Mouse (Mus musculus) hindbrain, embryonic 15.5 days (tissue): ENCODE data around the gene Naxe. TPM values are rescaled to one million over a fixed set of nuclear protein-coding genes. Genes with fewer than 3 reads are reported as not detected.
A peak's percentile ranks its signal among the peaks of the same experiment; 100 is the strongest.

ENCODE experiments used
- ATAC-seq: fragments of 200-750 bp; cut with Nextera tagmentation; 2 replicates; pipeline ENCODE4 v1.8.0; 2017; ENCODE audit warnings: low read depth, moderate number of reproducible peaks, moderate TSS enrichment; ENCODE audit not compliant: low FRiP score
- H3K27ac ChIP-seq: fragments of 300-500 bp; sonication (generic); replicated peaks from 2 replicates; pipeline ENCODE4 v1.5.1; 2015; ENCODE audit warnings: mild to moderate bottlenecking, inconsistent platforms
- H3K27me3 ChIP-seq: fragments of 300-500 bp; sonication (generic); 2 replicates; pipeline ENCODE4 v1.6.1; 2015; ENCODE audit warnings: control low read depth, inconsistent platforms
- H3K36me3 ChIP-seq: fragments of 300-500 bp; sonication (generic); 2 replicates; pipeline ENCODE4 v1.6.1; 2015; ENCODE audit warnings: control low read depth, inconsistent platforms
- H3K4me1 ChIP-seq: fragments of 300-500 bp; sonication (generic); replicated peaks from 2 replicates; pipeline ENCODE4 v1.6.1; 2015; ENCODE audit warnings: control low read depth, inconsistent platforms
- H3K4me2 ChIP-seq: fragments of 300-500 bp; sonication (generic); 2 replicates; pipeline ENCODE4 v1.6.1; 2015; ENCODE audit warnings: moderate library complexity, mild to moderate bottlenecking, inconsistent platforms
- H3K4me3 ChIP-seq: fragments of 300-500 bp; sonication (generic); 2 replicates; pipeline ENCODE4 v1.5.1; 2015; ENCODE audit warnings: mild to moderate bottlenecking, inconsistent platforms
- H3K9ac ChIP-seq: fragments of 300-500 bp; sonication (generic); 2 replicates; pipeline ENCODE4 v1.6.1; 2015; ENCODE audit warnings: inconsistent platforms
- H3K9me3 ChIP-seq: fragments of 300-500 bp; sonication (generic); 2 replicates; pipeline ENCODE4 v1.6.1; 2016; ENCODE audit warnings: control low read depth, inconsistent platforms
- WGBS: fragments of 180-500 bp; shearing (Covaris S2); methylation state at CpG from one replicate; pipeline ENCODE4 v1.1.7; 2015; 5-methylcytosine and 5-hydroxymethylcytosine counted together
- polyA plus RNA-seq: library from polyadenylated mRNA; unstranded; fragments of >200 nt; fragmentation: Nextera tagmentation; extraction: Ambion mirVana; gene quantifications from 2 replicates; pipeline ENCODE4 v1.2.1, GENCODE M21; 2015

Gene Naxe
- polyA plus RNA-seq, 1 experiment from 2014 or later: 158 TPM

GRCm38 (mm10) chr3:88082663-88083062 is 24.4 kb upstream of the Naxe start:
- ATAC-seq: no peak
- no peak overlapping the region for H3K27ac ChIP-seq
- H3K27me3 ChIP-seq: no peaks in the 10 kb centered on the region
- WGBS: 18% methylated on average over 4 of the region's 4 CpGs
- peaks cover 17% of the 10 kb centered on the region for H3K4me1 ChIP-seq
- peak overlapping the region; percentile 76 for H3K4me2 ChIP-seq
- no peaks in the 10 kb centered on the region for H3K9me3 ChIP-seq
- no peaks in the 10 kb centered on the region for H3K36me3 ChIP-seq
- H3K4me3 ChIP-seq: peak overlapping the region; percentile 42; the same call in 1 of the 2 replicates
- H3K9ac ChIP-seq: no peak overlapping the region

GRCm38 (mm10) chr3:88082224-88082618 is 23.9 kb upstream of the Naxe start:
- peak overlapping the region; percentile 30; the same call in 1 of the 2 replicates for H3K9ac ChIP-seq
- peak overlapping the region; percentile 42 for H3K4me3 ChIP-seq
- no peaks in the 10 kb centered on the region for H3K27me3 ChIP-seq
- no peak overlapping the region for H3K27ac ChIP-seq
- H3K4me1 ChIP-seq: peaks cover 17% of the 10 kb centered on the region
- no peaks in the 10 kb centered on the region for H3K9me3 ChIP-seq
- H3K4me2 ChIP-seq: peak overlapping the region; percentile 76
- 2% methylated on average over 13 of the region's 13 CpGs for WGBS
- no peak for ATAC-seq
- H3K36me3 ChIP-seq: no peaks in the 10 kb centered on the region

DNA sequence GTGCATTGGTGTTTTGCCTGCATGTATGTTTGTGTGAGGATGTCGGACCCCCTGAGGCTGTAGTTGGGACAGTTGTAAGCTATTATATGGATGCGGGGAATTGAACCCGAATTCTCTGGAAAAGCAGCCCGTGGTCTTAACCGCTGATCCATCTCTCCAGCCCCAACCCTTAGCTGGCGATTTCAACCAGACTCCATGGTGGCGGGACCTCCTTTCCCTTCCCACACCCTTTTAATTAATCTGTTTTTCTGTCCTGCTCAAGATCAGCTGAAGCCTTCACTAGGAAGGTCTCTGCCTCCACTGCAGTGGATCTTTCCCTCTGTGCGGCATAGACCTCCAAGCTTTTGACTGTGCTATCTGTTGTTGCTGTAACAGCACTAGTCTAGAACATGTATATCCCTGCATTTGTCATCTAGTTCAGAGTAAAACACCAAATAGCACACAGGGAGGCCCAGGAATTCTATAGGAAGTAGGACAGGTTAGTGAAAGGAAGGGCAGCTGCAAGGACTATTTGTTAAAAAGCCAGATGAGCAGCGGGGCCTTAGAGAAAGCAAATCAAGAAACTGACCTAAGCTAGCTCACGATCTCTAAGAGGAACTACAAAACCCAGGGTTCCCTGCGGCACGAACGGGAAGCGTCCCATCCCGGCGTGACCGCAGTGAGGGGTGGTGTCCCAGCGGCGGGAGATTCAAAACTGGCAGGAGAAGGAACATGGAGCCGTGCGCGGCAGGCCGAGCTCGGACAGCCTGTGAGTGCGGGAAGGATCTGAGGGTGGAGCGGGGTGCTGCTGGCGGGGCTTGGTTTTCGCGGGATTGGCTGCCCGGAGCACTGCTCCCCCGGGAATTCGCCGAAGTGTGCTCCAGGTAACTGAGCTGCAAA is 23.3 kb upstream of the Naxe start, which contains the start of gene Iqgap3:
Iqgap3 (plus strand) TSS at position 627 of the 879 bp plus-strand sequence.
- Histone ChIP-seq H3K27me3 (no peaks in the 10 kb centered on the region), H3K4me3 (peak within 1 kb of the TSS; percentile 42), H3K9ac (peak within 1 kb of the TSS; percentile 30; the same call in 1 of the 2 replicates), H3K4me1 (peaks cover 17% of the 10 kb centered on the region), H3K9me3 (no peaks in the 10 kb centered on the region), H3K36me3 (no peaks in the 10 kb centered on the region), H3K4me2 (peak within 1 kb of the TSS; percentile 76), H3K27ac (peak within 1 kb of the TSS; percentile 46)
- WGBS: 19% methylated on average over 33 of the region's 33 CpGs
- ATAC-seq: peak; percentile 93

DNA sequence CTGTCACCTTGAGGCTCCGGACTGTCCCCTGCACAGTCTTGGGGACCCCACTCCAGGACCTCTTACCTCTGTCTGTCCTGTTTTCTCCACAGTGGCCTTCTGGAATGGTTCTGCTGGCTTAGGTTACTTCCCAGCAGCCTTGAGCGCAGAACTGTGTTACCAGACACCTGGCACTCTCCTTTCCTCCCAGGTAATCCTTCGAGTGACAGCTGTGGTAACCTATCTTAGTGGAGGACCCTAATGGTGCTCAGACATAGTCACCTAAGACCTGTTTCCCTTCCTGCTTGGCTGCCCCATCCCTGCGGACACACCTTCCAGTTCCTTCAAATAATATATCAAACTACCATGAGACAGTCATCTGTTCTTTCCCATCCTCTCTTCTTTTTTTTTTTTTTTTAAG is 19.9 kb upstream of the Naxe start, which contains the start of gene Ttc24:
Ttc24 (minus strand) TSS at position 101 of the 400 bp plus-strand sequence.
- peaks cover 17% of the 10 kb centered on the region for H3K4me1 ChIP-seq
- no peaks in the 10 kb centered on the region for H3K9me3 ChIP-seq
- H3K27me3 ChIP-seq: no peaks in the 10 kb centered on the region
- no peaks in the 10 kb centered on the region for H3K36me3 ChIP-seq
- ATAC-seq: no peak
- no peak within 1 kb of the TSS for H3K9ac ChIP-seq
- no peak within 1 kb of the TSS for H3K27ac ChIP-seq
- H3K4me3 ChIP-seq: no peak within 1 kb of the TSS
- 83% methylated on average over 4 of the region's 4 CpGs for WGBS
- H3K4me2 ChIP-seq: no peak within 1 kb of the TSS

- WGBS: 43% methylated on average over 8 of the region's 8 CpGs
- no peak for ATAC-seq
- no peak overlapping the region for H3K4me3 ChIP-seq
- no peaks in the 10 kb centered on the region for H3K27me3 ChIP-seq
- no peaks in the 10 kb centered on the region for H3K9me3 ChIP-seq
- H3K36me3 ChIP-seq: no peaks in the 10 kb centered on the region
- H3K9ac ChIP-seq: no peak overlapping the region
- no peak overlapping the region for H3K4me2 ChIP-seq
- no peak overlapping the region for H3K27ac ChIP-seq
- peaks cover 12% of the 10 kb centered on the region for H3K4me1 ChIP-seq
Observed at GRCm38 (mm10) chr3:88077441-88077840, 19.1 kb upstream of the Naxe start.

DNA sequence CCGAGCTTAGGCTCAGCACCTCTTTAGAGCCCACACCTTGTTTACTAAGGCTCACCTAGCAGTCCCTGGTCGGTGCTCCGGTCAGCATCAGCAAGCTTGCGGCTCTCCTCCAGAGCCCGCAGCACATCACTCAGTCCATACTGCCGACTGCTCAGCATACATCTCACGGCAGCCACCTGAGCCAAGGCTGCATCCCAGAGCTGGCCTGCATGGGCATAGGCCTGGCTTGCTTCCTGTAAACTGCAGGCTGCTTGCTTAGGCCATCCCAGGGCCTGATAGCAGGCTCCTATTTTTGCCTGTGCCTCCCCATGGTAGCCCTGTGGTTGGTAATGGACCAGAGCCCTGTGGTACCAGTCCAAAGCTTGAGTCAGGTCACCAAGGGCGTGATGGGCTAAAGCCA is 16.5 kb upstream of the Naxe start:
- WGBS: 82% methylated on average over 8 of the region's 8 CpGs
- no peaks in the 10 kb centered on the region for H3K9me3 ChIP-seq
- no peaks in the 10 kb centered on the region for H3K4me1 ChIP-seq
- no peak overlapping the region for H3K4me3 ChIP-seq
- no peaks in the 10 kb centered on the region for H3K36me3 ChIP-seq
- no peak overlapping the region for H3K9ac ChIP-seq
- ATAC-seq: no peak
- H3K4me2 ChIP-seq: no peak overlapping the region
- no peak overlapping the region for H3K27ac ChIP-seq
- H3K27me3 ChIP-seq: 0 out of 2 replicates have a peak, but pooled peaks cover 7% of the 10 kb centered on the region

DNA sequence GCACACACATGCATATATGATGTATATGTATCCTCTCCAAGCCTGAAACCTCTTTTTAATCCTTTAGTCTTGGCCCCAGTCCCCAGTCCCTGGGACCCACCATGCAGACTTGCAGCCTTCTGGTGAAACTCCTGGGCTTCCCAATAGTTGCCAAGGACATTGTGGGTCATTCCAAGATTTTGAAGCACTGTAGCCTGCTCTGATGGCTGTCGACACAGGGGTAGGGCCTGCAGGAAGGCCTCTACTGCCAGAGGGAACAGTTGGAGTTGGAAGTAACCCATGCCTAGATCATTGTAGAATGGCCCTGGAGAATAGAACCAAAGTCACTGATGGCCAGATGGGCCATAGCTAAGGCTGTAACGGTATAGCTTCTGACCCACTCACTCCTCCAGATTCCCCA is 16.1 kb upstream of the Naxe start:
- Histone ChIP-seq H3K27ac (no peak overlapping the region), H3K9ac (no peak overlapping the region), H3K9me3 (no peaks in the 10 kb centered on the region), H3K36me3 (no peaks in the 10 kb centered on the region), H3K4me3 (no peak overlapping the region), H3K27me3 (0 out of 2 replicates have a peak, but pooled peaks cover 7% of the 10 kb centered on the region), H3K4me1 (no peaks in the 10 kb centered on the region), H3K4me2 (no peak overlapping the region)
- 78% methylated on average over 2 of the region's 2 CpGs for WGBS
- ATAC-seq: no peak

GRCm38 (mm10) chr3:88073631-88074030 is 15.3 kb upstream of the Naxe start:
- Histone ChIP-seq H3K9ac (no peak overlapping the region), H3K4me3 (no peak overlapping the region), H3K9me3 (no peaks in the 10 kb centered on the region), H3K4me2 (no peak overlapping the region), H3K27me3 (0 out of 2 replicates have a peak, but pooled peaks cover 7% of the 10 kb centered on the region), H3K27ac (no peak overlapping the region), H3K36me3 (no peaks in the 10 kb centered on the region), H3K4me1 (no peaks in the 10 kb centered on the region)
- 72% methylated on average over 2 of the region's 2 CpGs for WGBS
- no peak for ATAC-seq

- Histone ChIP-seq H3K4me2 (no peak overlapping the region), H3K27ac (no peak overlapping the region), H3K9me3 (no peaks in the 10 kb centered on the region), H3K4me3 (no peak overlapping the region), H3K27me3 (0 out of 2 replicates have a peak, but pooled peaks cover 7% of the 10 kb centered on the region), H3K36me3 (no peaks in the 10 kb centered on the region), H3K9ac (no peak overlapping the region), H3K4me1 (no peaks in the 10 kb centered on the region)
- WGBS: 2% methylated on average over 5 of the region's 5 CpGs
- peak; percentile 84 for ATAC-seq
Observed at GRCm38 (mm10) chr3:88071783-88072182, 13.5 kb upstream of the Naxe start.

DNA sequence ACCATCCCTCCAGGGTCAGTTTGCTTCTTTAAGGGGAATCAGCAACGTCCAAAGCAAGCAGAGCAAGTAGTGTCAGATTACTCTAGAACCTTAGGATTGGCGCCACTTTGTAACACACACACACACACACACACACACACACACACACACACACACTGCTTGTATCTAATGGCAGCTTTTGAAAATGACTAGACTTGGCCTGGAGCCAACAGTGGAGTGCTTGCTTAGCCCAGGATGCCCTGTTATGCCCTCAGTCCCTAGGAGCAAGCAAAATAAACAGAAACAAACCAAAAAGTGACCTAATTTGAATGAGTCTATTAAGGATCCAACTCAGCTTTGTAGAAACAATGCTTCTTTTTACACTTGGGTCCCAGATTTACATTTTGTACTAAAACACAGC is 10.1 kb upstream of the Naxe start:
- H3K9ac ChIP-seq: no peak overlapping the region
- no peak overlapping the region for H3K4me2 ChIP-seq
- H3K4me3 ChIP-seq: no peak overlapping the region
- H3K36me3 ChIP-seq: no peaks in the 10 kb centered on the region
- no peaks in the 10 kb centered on the region for H3K4me1 ChIP-seq
- ATAC-seq: no peak
- WGBS: 43% methylated on average over 2 of the region's 2 CpGs
- 0 out of 2 replicates have a peak, but pooled peaks cover 7% of the 10 kb centered on the region for H3K27me3 ChIP-seq
- H3K9me3 ChIP-seq: no peaks in the 10 kb centered on the region
- H3K27ac ChIP-seq: no peak overlapping the region

DNA sequence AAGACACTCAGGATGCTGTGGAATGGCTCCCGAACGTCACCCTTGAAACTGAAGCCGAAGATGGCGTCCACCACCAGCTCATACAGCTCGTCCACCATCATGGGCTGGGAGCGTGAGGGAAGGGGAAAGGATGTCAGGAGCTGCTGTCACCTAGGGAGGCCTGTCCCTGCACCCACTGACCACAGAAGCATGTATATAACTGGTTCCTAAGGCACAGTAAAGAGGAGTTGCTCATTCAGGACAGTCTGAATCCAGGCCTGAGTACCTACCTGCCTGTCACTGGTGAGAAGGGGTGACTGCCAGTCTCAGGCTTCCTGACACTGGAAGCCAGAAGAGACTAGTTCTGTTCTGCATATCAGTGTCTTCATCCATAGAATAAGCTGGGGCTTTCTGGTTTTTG is 1.3 kb downstream of the Naxe start:
- Histone ChIP-seq H3K4me1 (peaks cover 17% of the 10 kb centered on the region), H3K27ac (no peak overlapping the region), H3K9me3 (no peaks in the 10 kb centered on the region), H3K27me3 (no peaks in the 10 kb centered on the region), H3K36me3 (peaks cover 36% of the 10 kb centered on the region), H3K4me3 (peak overlapping the region; percentile 88), H3K4me2 (peak overlapping the region; percentile 88), H3K9ac (peak overlapping the region; percentile 92; the same call in 1 of the 2 replicates)
- ATAC-seq: no peak
- 87% methylated on average over 6 of the region's 6 CpGs for WGBS

DNA sequence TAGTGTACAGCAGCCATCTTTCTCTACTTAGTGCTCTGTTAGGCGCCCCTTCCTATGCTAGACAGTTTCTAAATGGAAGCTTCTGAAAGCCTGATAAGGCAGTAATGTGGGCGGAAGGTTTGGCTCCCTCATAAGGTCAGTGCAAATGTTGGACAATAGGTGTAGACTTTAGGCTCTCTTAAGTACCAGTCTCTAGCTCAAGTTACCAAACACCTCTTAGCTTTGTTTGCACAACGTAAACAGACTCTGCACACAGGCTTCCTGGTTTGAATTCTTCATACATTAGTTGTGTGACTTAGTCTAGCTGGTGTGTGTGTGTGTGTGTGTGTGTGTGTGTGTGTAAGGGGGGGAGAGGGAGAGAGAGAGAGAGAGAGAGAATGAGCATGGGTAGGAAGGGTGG is 8.8 kb downstream of the Naxe start:
- Histone ChIP-seq H3K9me3 (no peaks in the 10 kb centered on the region), H3K27ac (no peak overlapping the region), H3K4me1 (0 out of 2 replicates have a peak, but pooled peaks cover 6% of the 10 kb centered on the region), H3K4me3 (no peak overlapping the region), H3K36me3 (peaks cover 36% of the 10 kb centered on the region), H3K4me2 (no peak overlapping the region), H3K27me3 (no peaks in the 10 kb centered on the region), H3K9ac (no peak overlapping the region)
- no peak for ATAC-seq
- 91% methylated on average over 3 of the region's 3 CpGs for WGBS
